Mouse (Mus musculus): Measurements from ENCODE around the gene Zbtb11. TPM values are rescaled to one million over a fixed set of nuclear protein-coding genes. Genes with fewer than 3 reads are reported as not detected.
"Not testable (repeated sequence)": the region's sequence is repeated elsewhere in the genome, so short reads cannot be mapped to it uniquely, and the experiment has no call there.

Zbtb11 gene
- total and polyA plus RNA-seq, 3 experiments, result 6.8 to 42.3 (median 37.6) TPM

DNA sequence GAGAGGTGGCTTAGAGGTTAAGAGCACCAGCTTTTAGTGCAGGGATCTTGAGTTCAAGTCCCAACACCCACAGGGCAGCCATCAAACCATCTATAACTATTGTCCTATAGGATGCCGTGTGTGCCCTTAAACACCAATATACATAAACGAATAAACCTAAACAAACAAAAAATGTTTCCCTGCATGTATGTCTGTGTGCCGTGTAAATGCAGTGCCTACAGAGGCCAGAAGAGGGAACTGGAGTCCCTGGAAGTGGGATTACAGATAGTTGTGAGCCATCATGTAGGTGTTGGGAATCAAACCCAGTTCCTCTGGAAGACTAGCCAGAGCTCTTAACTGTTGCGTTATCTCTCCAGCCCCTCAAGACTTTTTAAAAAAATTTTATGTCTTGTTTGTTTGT lies 32.9 kb upstream of the Zbtb11 start:
- H3K36me3 ChIP-seq (replicated peaks), result no peaks in the 10 kb centered on the region
- no peak for DNase-seq (ENCODE audit: low spot score)
- TF ChIP-seq POLR2AphosphoS5 (IDR thresholded peaks at IDR 0.05; ENCODE audit: insufficient replicate concordance, low read depth, low read length), result no peak
- TF ChIP-seq GATA1 (IDR thresholded peaks at IDR 0.05; ENCODE audit: borderline replicate concordance, low read length), result no peak
- no peak for TF ChIP-seq CTCF (IDR thresholded peaks at IDR 0.05; ENCODE audit: low read depth, low read length)
- no peak for TF ChIP-seq GATA2 (IDR thresholded peaks at IDR 0.05; ENCODE audit: borderline replicate concordance, low read depth, low read length)
- no peak for TF ChIP-seq TAL1 (conservative IDR thresholded peaks at IDR 0.05; ENCODE audit: low read depth, low read length)
- no peak for ATAC-seq (ENCODE audit: extremely low read depth, insufficient number of reproducible peaks, low FRiP score, poor library complexity, severe bottlenecking)
- H3K9me3 ChIP-seq (replicated peaks), result no peaks in the 10 kb centered on the region
- H3K4me3 ChIP-seq (ENCODE audit: low read depth, low read length), result no peak overlapping the region
- peaks cover 4% of the 10 kb centered on the region; the same call in 1 of the 2 replicates for H3K27me3 ChIP-seq (ENCODE audit: insufficient read depth, low read length)
- peaks cover 7% of the 10 kb centered on the region for H3K4me1 ChIP-seq (ENCODE audit: insufficient read depth, low read depth, low read length)

DNA sequence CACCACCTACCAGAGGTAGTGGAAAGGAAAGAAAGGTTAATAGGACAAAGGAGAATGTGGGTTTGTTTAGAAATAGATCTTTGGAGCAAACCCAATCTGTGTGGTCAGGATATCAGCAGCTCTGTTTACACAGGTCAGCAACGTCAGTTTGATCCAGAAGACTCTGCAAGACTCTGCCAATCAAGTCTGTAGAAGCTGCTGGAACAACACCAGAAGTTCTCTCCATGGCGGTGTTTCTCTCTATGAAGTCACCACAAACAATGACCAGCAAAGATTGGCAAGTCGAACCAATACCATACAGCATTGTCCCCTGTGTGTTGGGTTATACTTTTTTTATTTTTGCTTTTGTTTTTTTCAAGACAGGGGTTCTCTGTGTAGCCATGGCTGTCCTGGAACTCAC lies 26.4 kb upstream of the Zbtb11 start:
- Histone ChIP-seq H3K27me3 (ENCODE audit: insufficient read depth, low read length) (no peaks in the 10 kb centered on the region; the same call in 1 of the 2 replicates), H3K4me3 (ENCODE audit: low read depth, low read length) (no peak overlapping the region), H3K9me3 (replicated peaks) (no peaks in the 10 kb centered on the region), H3K36me3 (replicated peaks) (no peaks in the 10 kb centered on the region), H3K4me1 (ENCODE audit: insufficient read depth, low read depth, low read length) (peaks cover 21% of the 10 kb centered on the region)
- DNase-seq (ENCODE audit: low spot score), result no peak
- ATAC-seq (ENCODE audit: extremely low read depth, insufficient number of reproducible peaks, low FRiP score, poor library complexity, severe bottlenecking), result no peak
- TF ChIP-seq TAL1 (conservative IDR thresholded peaks at IDR 0.05; ENCODE audit: low read depth, low read length), result no peak
- no peak for TF ChIP-seq POLR2AphosphoS5 (IDR thresholded peaks at IDR 0.05; ENCODE audit: insufficient replicate concordance, low read depth, low read length)
- TF ChIP-seq GATA1 (IDR thresholded peaks at IDR 0.05; ENCODE audit: borderline replicate concordance, low read length), result no peak
- no peak for TF ChIP-seq GATA2 (IDR thresholded peaks at IDR 0.05; ENCODE audit: borderline replicate concordance, low read depth, low read length)
- TF ChIP-seq CTCF (IDR thresholded peaks at IDR 0.05; ENCODE audit: low read depth, low read length), result no peak

- ATAC-seq (ENCODE audit: extremely low read depth, insufficient number of reproducible peaks, low FRiP score, poor library complexity, severe bottlenecking); H3K36me3 ChIP-seq (replicated peaks); DNase-seq (ENCODE audit: low spot score); H3K9me3 ChIP-seq (replicated peaks); H3K27me3 ChIP-seq (ENCODE audit: insufficient read depth, low read length); H3K4me3 ChIP-seq (ENCODE audit: low read depth, low read length): not testable (repeated sequence)
- peaks cover 25% of the 10 kb centered on the region for H3K4me1 ChIP-seq (ENCODE audit: insufficient read depth, low read depth, low read length)
Measured at GRCm38 (mm10) chr16:55947876-55948410, 25.7 kb upstream of the Zbtb11 start.

DNA sequence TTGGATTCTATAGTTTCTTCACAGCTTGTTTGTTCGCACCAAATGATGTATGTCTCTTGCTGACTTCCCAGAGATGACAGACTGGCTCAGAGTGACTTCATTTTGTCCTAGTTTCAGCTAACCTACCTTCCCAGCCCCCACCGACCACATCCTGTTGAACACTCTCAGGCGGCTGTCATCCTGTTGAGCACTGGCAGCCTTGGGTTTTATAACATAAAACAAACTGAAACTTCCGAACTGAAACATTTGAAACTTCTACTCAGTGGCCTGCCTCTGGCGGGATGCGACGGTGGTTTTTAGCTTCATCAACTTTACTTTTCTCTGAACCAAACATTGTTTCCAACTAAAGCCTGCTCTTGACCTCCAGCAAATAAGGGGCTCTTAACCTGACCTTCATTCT lies 24.7 kb upstream of the Zbtb11 start:
- H3K27me3 ChIP-seq (ENCODE audit: insufficient read depth, low read length), result no peaks in the 10 kb centered on the region; the same call in 1 of the 2 replicates
- ATAC-seq (ENCODE audit: extremely low read depth, insufficient number of reproducible peaks, low FRiP score, poor library complexity, severe bottlenecking), result peak; percentile 73
- DNase-seq (ENCODE audit: low spot score), result peak; percentile 36

GRCm38 (mm10) chr16:55950462-55950861 lies 23.2 kb upstream of the Zbtb11 start:
- ATAC-seq (ENCODE audit: extremely low read depth, insufficient number of reproducible peaks, low FRiP score, poor library complexity, severe bottlenecking) (no peak), DNase-seq (ENCODE audit: low spot score) (no peak)
- H3K9me3 ChIP-seq (replicated peaks), result no peaks in the 10 kb centered on the region; the same call in 1 of the 2 replicates
- TF ChIP-seq GATA2 (IDR thresholded peaks at IDR 0.05; ENCODE audit: borderline replicate concordance, low read depth, low read length) (no peak), TAL1 (conservative IDR thresholded peaks at IDR 0.05; ENCODE audit: low read depth, low read length) (no peak), GATA1 (IDR thresholded peaks at IDR 0.05; ENCODE audit: borderline replicate concordance, low read length) (no peak), POLR2AphosphoS5 (IDR thresholded peaks at IDR 0.05; ENCODE audit: insufficient replicate concordance, low read depth, low read length) (no peak), CTCF (IDR thresholded peaks at IDR 0.05; ENCODE audit: low read depth, low read length) (no peak)
- H3K36me3 ChIP-seq (replicated peaks), result no peaks in the 10 kb centered on the region
- H3K4me1 ChIP-seq (ENCODE audit: insufficient read depth, low read depth, low read length), result peaks cover 25% of the 10 kb centered on the region
- no peaks in the 10 kb centered on the region for H3K27me3 ChIP-seq (ENCODE audit: insufficient read depth, low read length)
- H3K4me3 ChIP-seq (ENCODE audit: low read depth, low read length), result no peak overlapping the region

More for the DNA sequence above, 24.7 kb upstream of the Zbtb11 start:
- H3K4me3 ChIP-seq (ENCODE audit: low read depth, low read length), result no peak overlapping the region; the same call in 1 of the 2 replicates
- H3K4me1 ChIP-seq (ENCODE audit: insufficient read depth, low read depth, low read length), result peaks cover 25% of the 10 kb centered on the region
- TF ChIP-seq TAL1 (conservative IDR thresholded peaks at IDR 0.05; ENCODE audit: low read depth, low read length) (no peak), POLR2AphosphoS5 (IDR thresholded peaks at IDR 0.05; ENCODE audit: insufficient replicate concordance, low read depth, low read length) (no peak), GATA1 (IDR thresholded peaks at IDR 0.05; ENCODE audit: borderline replicate concordance, low read length) (no peak), GATA2 (IDR thresholded peaks at IDR 0.05; ENCODE audit: borderline replicate concordance, low read depth, low read length) (no peak), CTCF (IDR thresholded peaks at IDR 0.05; ENCODE audit: low read depth, low read length) (no peak)
- H3K36me3 ChIP-seq (replicated peaks), result no peaks in the 10 kb centered on the region
- no peaks in the 10 kb centered on the region for H3K9me3 ChIP-seq (replicated peaks)

- peak; percentile 67 for ATAC-seq (ENCODE audit: extremely low read depth, insufficient number of reproducible peaks, low FRiP score, poor library complexity, severe bottlenecking)
- Histone ChIP-seq H3K4me3 (ENCODE audit: low read depth, low read length) (peak overlapping the region; percentile 64), H3K36me3 (replicated peaks) (no peaks in the 10 kb centered on the region), H3K27me3 (ENCODE audit: insufficient read depth, low read length) (no peaks in the 10 kb centered on the region), H3K4me1 (ENCODE audit: insufficient read depth, low read depth, low read length) (peaks cover 25% of the 10 kb centered on the region), H3K9me3 (replicated peaks) (no peaks in the 10 kb centered on the region; the same call in 1 of the 2 replicates)
- TF ChIP-seq TAL1 (conservative IDR thresholded peaks at IDR 0.05; ENCODE audit: low read depth, low read length) (no peak), GATA2 (IDR thresholded peaks at IDR 0.05; ENCODE audit: borderline replicate concordance, low read depth, low read length) (no peak), CTCF (IDR thresholded peaks at IDR 0.05; ENCODE audit: low read depth, low read length) (peak; percentile 51), POLR2AphosphoS5 (IDR thresholded peaks at IDR 0.05; ENCODE audit: insufficient replicate concordance, low read depth, low read length) (no peak), GATA1 (IDR thresholded peaks at IDR 0.05; ENCODE audit: borderline replicate concordance, low read length) (no peak)
- DNase-seq (ENCODE audit: low spot score), result peak; percentile 41
Measured at GRCm38 (mm10) chr16:55950946-55951678, 22.6 kb upstream of the Zbtb11 start.

Data from G1E (cell line).